Mouse (Mus musculus) lung, postnatal 36 days (tissue): ENCODE results near the gene Nr5a2.

Experiments used
- DNase-seq: peaks from one replicate; pipeline ENCODE4 v3.0.0; 2022; ENCODE audit warnings: mixed read lengths

Nr5a2 gene

GRCm38 (mm10) chr1:136960428-136961012 is at the start of gene Nr5a2:
TSS of gene Nr5a2 (minus strand) at chr1:136960448.
- no peak for DNase-seq

DNA sequence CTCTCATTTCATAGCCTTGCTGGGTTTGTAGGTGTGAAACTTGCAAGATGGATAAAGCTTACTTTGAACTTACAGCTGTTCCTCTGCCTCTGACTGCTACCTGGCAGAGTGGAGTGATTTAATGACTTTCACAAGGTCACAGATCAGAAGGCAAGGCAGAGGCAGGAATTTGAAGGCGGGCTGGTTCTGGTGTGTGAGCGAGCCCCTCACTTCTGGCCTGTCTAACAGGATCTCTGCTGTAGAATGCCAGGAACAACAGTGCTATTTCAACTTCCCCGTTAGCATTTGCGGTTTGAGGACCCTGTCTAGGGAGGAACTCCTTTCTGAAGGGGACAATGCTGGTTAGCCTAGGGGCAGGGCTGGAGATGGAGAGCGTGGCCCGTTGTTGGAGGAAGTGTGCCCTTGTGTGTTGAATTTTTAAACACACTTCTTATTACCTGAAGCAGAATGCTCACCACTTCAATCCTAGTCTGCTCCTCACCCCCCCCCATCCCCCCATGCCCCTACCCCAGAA is 48.5 kb upstream of the Nr5a2 start:
- DNase-seq: no peak

GRCm38 (mm10) chr1:137003816-137004215 is 43.6 kb upstream of the Nr5a2 start:
- no peak for DNase-seq

GRCm38 (mm10) chr1:137003144-137003543 is 42.9 kb upstream of the Nr5a2 start:
- no peak for DNase-seq

- DNase-seq: no peak
Observed at GRCm38 (mm10) chr1:136991762-136992352, 31.6 kb upstream of the Nr5a2 start.

- no peak for DNase-seq
Observed at GRCm38 (mm10) chr1:136980253-136980893, 20.1 kb upstream of the Nr5a2 start.

- DNase-seq: no peak
Observed at GRCm38 (mm10) chr1:136977867-136978266, 17.6 kb upstream of the Nr5a2 start.

- DNase-seq: no peak
Observed at GRCm38 (mm10) chr1:136974040-136974439, 13.8 kb upstream of the Nr5a2 start.

DNA sequence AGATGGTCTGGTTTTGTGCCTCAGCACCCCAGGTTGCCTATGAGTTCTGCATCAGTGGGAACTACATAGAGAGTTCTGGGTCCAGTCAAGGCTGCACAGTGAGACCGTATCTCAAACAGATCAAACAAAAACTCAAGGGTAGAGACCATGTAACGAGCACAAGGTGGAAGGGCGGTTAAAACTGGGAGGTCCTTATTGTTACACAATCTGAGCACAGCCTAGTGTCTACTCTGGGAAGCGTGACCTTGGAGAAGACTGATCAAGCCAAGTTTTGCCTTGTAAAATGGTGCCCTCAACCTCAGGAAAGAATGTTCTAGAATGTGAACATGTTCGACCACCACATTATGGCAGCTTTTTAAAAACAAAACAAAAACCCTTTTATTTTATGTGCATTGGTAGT is 12.8 kb upstream of the Nr5a2 start:
- no peak for DNase-seq

DNA sequence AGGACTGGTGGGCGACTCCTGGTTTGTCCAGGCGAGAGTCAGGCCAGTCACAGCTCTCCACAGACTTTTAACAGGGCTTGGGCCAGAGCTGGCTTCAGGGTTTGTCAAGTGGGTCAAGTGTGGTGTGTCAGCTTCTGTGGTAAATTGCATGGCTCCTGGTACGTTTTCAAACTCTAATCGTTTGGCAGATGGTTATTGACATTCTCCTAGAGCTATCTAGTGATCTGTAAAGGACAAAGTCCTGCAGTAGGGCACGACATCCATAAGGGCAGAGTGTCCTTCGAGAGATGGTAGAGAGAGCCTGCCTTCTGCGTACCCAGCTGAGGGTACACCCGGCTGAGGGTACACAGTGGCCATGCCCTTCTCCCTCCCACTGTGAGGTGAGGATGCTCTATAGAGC is 10.7 kb upstream of the Nr5a2 start:
- no peak for DNase-seq

DNA sequence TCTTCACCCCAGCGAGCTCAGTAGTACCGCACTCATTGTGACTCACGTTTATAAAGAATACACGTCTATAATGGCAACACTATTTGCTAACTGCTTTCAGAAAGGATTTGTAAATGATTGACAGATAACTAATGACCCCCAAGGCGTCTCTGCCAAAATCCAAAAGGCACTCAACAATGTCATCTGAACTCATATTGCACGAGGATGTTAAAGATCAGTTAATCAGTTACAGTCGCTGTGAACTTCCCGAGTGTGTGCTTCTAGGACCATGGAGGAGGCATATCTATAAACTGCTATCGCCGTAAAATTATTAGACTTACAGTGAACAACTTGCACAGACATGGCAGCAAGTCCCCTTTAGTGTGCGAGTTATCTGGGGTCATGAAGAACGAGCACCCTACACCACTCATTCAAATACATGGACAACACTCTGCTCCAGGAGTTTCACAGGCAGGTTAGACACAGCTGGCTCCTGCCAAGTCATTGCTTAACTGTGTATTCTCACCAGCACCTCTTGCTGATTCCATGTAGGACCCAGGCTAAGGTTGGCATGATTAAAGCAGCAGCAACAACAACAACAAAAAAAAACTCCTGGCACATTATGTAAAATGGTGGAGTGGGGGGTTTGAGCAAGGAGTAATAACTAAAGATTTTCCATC is 6.6 kb upstream of the Nr5a2 start:
- no peak for DNase-seq

DNA sequence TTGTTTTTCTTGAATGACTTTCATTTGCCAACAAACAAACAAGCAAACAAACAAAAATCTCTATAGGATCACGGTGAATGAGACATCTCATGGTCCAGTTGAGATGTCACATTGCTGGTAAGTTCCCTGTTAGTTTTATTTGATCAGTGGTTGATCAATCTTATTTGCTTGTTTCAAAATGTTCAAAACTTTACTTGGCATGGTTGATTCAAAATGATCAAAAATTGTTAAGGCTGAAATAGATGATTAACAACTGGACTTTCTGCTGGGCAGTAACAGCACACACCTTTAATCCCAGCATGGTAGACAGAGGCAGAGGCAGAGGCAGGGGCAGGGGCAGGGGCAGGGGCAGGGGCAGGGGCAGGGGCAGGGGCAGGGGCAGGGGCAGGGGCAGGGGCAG is 757 bp downstream of the Nr5a2 start:
- DNase-seq: no peak

DNA sequence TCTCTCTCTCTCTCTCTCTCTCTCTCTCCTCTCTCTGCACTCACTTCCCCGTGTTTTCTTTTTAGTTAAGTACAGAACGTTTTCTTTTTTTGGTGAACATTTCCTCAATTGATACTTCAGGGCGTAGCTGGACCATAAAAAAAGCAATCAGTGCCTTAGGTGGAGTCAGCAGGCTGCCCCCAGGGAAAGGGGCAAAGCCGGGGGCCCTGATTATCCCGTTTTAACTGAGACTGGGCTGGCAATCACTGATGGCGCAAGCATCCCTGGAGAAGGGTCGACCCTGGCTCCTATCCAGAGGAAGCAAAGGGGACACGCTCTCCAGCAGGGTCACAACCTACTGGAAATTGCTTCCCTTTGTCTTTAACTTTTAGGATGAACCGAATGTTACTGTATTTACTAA is 1.6 kb downstream of the Nr5a2 start:
- DNase-seq: no peak

- no peak for DNase-seq
Observed at GRCm38 (mm10) chr1:136958185-136958584, 2.1 kb downstream of the Nr5a2 start.

DNA sequence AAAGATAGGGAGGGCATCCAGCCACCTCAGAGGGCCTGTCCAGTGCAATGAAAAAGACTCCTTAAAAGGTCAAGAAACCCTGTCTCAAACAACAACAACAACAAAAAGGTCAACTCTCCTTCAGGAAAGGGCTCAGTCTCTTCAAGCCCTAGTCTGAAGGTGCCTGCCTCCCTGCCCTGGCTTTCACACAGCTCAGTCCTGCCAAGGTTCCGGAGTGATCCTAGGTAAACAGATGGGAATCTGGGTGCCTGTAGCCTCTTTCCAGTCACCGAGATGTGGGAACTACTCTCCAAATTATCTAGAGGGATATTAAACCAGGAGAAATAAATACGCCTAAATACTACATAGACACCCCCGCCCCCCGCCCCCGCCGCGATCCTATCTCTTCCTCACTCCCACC is 2.6 kb downstream of the Nr5a2 start:
- no peak for DNase-seq

DNA sequence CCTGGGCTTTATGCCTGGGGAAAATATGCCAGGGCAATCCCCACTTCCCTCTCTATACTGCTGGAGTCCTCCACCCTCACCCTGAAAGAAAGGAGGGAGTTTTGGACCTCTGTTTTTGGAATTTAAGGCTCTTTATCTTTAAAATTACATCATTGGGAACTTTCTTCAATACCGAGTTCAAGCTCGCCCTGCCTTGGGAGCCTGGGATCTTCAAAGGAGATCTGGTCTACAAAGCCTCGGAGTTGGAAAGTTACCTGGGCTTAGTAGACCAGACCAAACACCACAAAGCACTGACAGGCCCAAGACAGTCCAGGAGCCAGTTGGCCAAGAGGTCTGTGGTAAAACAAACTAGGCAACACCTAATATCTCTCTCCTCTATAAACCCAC is 6.1 kb downstream of the Nr5a2 start:
- no peak for DNase-seq

GRCm38 (mm10) chr1:136953444-136954107 is 6.7 kb downstream of the Nr5a2 start:
- no peak for DNase-seq

DNA sequence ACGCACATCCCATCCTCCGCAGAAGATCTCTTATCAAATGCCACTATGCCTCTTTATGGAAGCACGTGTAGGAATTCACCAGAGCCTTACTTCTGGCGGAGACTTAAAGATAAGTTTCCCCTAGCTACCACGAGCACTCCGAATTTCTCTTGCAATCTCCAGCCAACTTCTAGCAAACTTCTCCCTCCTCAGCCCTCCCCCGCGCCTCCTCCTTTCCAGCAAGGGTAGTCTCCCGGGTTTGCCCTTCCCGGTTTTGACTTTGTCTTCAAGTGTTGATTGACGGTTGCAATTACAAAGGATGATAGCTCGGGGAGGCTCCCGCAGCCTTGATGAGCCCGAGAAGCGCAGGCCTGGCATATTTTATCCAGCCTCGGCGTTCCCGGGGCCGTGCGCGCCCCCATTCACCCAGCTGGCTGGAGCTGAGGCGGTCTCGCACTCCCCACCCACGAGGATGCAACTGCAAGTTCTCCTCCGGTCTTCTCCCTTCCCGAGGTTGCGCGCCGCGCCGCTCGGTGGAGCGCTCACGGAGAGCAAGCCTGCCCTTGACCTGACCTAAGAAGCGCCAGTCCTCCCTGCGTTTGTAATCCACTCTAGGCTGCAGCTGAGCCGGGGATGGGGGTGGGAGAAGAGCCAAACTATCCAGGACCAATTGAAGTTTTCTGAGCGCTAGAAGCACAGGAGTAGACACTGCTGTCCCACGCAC is 7.5 kb downstream of the Nr5a2 start:
- DNase-seq: no peak

DNA sequence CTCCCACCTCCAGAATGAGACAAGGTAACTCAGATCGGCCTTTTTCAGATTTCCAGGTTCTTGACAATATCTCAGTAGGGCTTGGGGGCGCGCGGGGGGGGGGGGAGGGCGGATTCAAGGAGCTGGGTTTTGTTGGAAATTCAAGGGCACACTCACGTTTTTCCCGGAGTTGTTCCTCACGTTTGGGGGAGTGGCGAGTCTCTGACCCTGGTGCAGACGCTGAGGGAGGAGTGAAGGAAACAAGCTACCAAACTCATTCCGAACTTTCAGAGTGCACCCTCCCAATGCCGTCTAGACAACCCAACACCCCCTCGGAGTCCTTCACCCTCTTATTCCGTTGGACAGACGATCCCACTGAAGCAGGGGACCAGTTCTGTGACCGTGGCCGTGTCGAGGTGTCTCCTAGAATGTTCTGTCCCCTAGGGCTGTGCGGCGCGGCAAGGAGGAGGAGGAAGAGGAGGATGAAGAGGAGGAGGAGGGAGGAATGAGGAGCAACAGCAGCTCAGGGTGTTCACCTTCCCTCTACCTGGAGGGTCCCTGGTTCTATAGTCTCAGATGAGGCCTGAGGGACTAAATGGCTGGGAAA is 8.2 kb downstream of the Nr5a2 start:
- DNase-seq: no peak

DNA sequence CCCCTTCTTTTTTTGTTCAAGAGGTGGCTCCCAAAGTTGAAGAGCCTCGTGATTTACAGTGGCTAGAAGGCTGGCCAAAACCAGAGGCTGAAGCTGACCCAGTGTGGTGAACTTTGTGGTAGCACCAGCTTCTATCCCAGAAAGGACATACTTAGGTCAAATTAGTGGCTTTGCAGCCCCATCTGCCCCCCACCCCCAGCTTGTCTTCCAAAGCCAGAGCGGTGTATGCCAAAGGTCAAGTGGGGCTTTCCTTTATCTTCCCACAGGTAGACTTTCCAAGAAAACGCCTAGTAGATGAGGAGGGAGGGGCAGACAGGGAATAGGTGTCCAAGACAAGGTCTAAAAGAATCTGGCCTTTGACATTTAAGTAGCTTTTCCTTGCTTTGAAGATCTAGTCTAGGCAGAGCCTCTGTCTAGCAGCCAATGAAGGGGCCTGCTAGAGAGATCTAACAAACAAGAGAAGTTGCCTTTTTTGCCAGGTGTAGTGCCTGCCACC is 9.0 kb downstream of the Nr5a2 start:
- no peak for DNase-seq

GRCm38 (mm10) chr1:136949323-136949741 is 10.9 kb downstream of the Nr5a2 start:
- no peak for DNase-seq
